ENCODE assay signal across 8 mouse cellular contexts in the genomic region with DNA sequence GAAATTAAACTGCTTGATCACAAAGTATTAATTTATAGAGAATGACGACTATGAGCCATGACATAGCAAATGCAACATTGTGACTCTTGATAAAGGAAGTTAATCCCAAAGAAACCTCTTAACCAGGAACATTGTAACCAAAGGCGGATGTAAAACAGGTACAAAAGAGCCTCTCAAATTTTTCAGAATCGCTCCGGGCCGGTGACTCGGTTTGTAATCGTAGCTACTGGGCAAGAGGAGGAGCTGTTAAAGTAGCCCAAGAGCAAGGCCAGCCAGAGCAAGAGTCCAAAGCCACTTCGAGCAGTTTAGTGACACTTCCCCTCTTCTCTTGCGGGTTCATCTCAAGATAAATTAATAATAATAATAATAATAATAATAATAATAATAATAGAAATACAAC. TPM values are rescaled to one million over a fixed set of nuclear protein-coding genes. Genes with fewer than 3 reads are reported as not detected.
A peak's percentile ranks its signal among the peaks of the same experiment; 100 is the strongest.
DNase-seq lines count a peak whose midpoint lies in the region; ATAC-seq and TF ChIP-seq lines count a peak whose summit lies in the region.

No protein-coding gene starts in this region.

- peak overlapping the region; percentile 78 for H3K4me2 ChIP-seq in forebrain, postnatal 0 days (ENCODE audit: low read depth)
- H3K4me2 ChIP-seq in limb, embryonic 15.5 days: peak overlapping the region; percentile 69

- H3K4me1 ChIP-seq in heart, adult 2 months (ENCODE audit: control insufficient read depth, insufficient read depth, low read length): peaks cover 4% of the 10 kb centered on the region
- H3K4me1 ChIP-seq in forebrain, postnatal 0 days (ENCODE audit: insufficient read depth): peaks cover 11% of the 10 kb centered on the region
- H3K4me1 ChIP-seq in limb, embryonic 15.5 days: peaks cover 4% of the 10 kb centered on the region; the same call in 1 of the 2 replicates

- H3K27me3 ChIP-seq in heart, adult 2 months (ENCODE audit: control insufficient read depth, insufficient read depth, low read length): no peaks in the 10 kb centered on the region
- H3K27me3 ChIP-seq in forebrain, postnatal 0 days (ENCODE audit: insufficient read depth, low read length): no peaks in the 10 kb centered on the region
- no peaks in the 10 kb centered on the region for H3K27me3 ChIP-seq in limb, embryonic 15.5 days

- peak overlapping the region; percentile 95 for H3K27ac ChIP-seq in heart, adult 2 months
- H3K27ac ChIP-seq in forebrain, postnatal 0 days (ENCODE audit: low read depth, low read length): no peak overlapping the region
- H3K27ac ChIP-seq in limb, embryonic 15.5 days: peak overlapping the region; percentile 97; the same call in 1 of the 2 replicates

- TF ChIP-seq POLR2A in heart, adult 2 months (IDR thresholded peaks at IDR 0.05; ENCODE audit: insufficient read depth, low read depth, low read length): no peak

- WGBS in heart, adult 2 months: 10% methylated on average over 9 of the region's 9 CpGs
- WGBS in forebrain, postnatal 0 days: 5% methylated on average over 9 of the region's 9 CpGs
- 7% methylated on average over 9 of the region's 9 CpGs for WGBS in limb, embryonic 15.5 days

- 0 out of 2 replicates have a peak overlapping the region, but pooled peaks have one; percentile 44 for H3K9ac ChIP-seq in heart, adult 2 months (ENCODE audit: low read depth, low read length)
- peak overlapping the region; percentile 94; the same call in 1 of the 2 replicates for H3K9ac ChIP-seq in forebrain, postnatal 0 days
- peak overlapping the region; percentile 44 for H3K9ac ChIP-seq in limb, embryonic 15.5 days

- no peak for TF ChIP-seq EP300 in heart, adult 2 months (IDR thresholded peaks at IDR 0.05; ENCODE audit: insufficient read depth, low read depth, low read length)

- H3K36me3 ChIP-seq in heart, adult 2 months (ENCODE audit: control insufficient read depth, insufficient read depth, low read length): peaks cover 14% of the 10 kb centered on the region
- no peaks in the 10 kb centered on the region for H3K36me3 ChIP-seq in forebrain, postnatal 0 days (ENCODE audit: insufficient read depth)
- no peaks in the 10 kb centered on the region for H3K36me3 ChIP-seq in limb, embryonic 15.5 days

- H3K9me3 ChIP-seq in forebrain, postnatal 0 days (ENCODE audit: low read length): no peaks in the 10 kb centered on the region
- H3K9me3 ChIP-seq in limb, embryonic 15.5 days: no peaks in the 10 kb centered on the region

- intact Hi-C loops in heart, adult 2 months (cut with DNase I): loop anchor here (1.0 to 5.0 kb wide), 3 partner anchors 80 to 189 kb away; partner anchors contain the start of gene Ppm1l
- intact Hi-C loops in heart, postnatal 14 days (cut with DNase I): loop anchor here (2.0 to 10.0 kb wide), 2 partner anchors 77 to 187 kb away; partner anchors contain the start of gene Ppm1l

- H3K79me2 ChIP-seq in heart, adult 2 months (replicated peaks; ENCODE audit: control insufficient read depth, insufficient read depth, low read length): no peaks in the 10 kb centered on the region; the same call in 1 of the 2 replicates

- ATAC-seq in forebrain, postnatal 0 days: no peak
- ATAC-seq in limb, embryonic 15.5 days (ENCODE audit: insufficient number of reproducible peaks, low FRiP score, low TSS enrichment, low read depth): no peak

- peak overlapping the region; percentile 83 for H3K4me3 ChIP-seq in heart, adult 2 months
- peak overlapping the region; percentile 96 for H3K4me3 ChIP-seq in forebrain, postnatal 0 days (ENCODE audit: low read depth, low read length)
- peak overlapping the region; percentile 94 for H3K4me3 ChIP-seq in limb, embryonic 15.5 days

- no peak for TF ChIP-seq CTCF in heart, adult 2 months (IDR thresholded peaks at IDR 0.05)
- no peak for TF ChIP-seq CTCF in forebrain, postnatal 0 days (IDR thresholded peaks at IDR 0.05; ENCODE audit: low read depth)

- DNase-seq in heart, adult 2 months: no peak
- no peak for DNase-seq in heart, postnatal 14 days
- peak; percentile 62 for DNase-seq in MN1 (ENCODE audit: low spot score)
- DNase-seq in forebrain, postnatal 0 days: no peak
- peak; percentile 27 for DNase-seq in neural tube, embryonic 10.5 days (ENCODE audit: extremely low spot score, low spot score)
- no peak for DNase-seq in layer of hippocampus, postnatal 14 days (ENCODE audit: low spot score in 2 of 2)
- no peak for DNase-seq in gastrocnemius, postnatal 25 days

RNA-seq across cellular contexts. Expression of gene Kpna4, which starts 0.8 kb away (rescaled TPM):
- 10 to 100 TPM; 81.5 to 94.6 TPM for total RNA-seq in heart, adult 2 months (2021)
- polyA plus RNA-seq in heart, adult 2 months (2012; rRNA removed): 14.4 and 29.9 TPM in 2 replicates
- total RNA-seq in heart, postnatal 14 days (2021): 10 to 100 TPM; 65.2 to 68.3 TPM
- 83.8 and 91.1 TPM in 2 replicates for total RNA-seq in forebrain, postnatal 0 days (2014; rRNA removed)
- 26.3 and 32.7 TPM in 2 replicates for polyA plus RNA-seq in forebrain, postnatal 0 days (2015; fragmentation: Nextera tagmentation; extraction: Ambion mirVana)
- 27.5 and 32.3 TPM in 2 replicates for polyA plus RNA-seq in limb, embryonic 15.5 days (2015; fragmentation: Nextera tagmentation; extraction: Ambion mirVana)
- 10 to 100 TPM; 67.6 to 74.6 TPM for total RNA-seq in layer of hippocampus, postnatal 14 days (2021)
- total RNA-seq in gastrocnemius, postnatal 25 days (2021): 10 to 100 TPM; 87.8 to 92.6 TPM

Comparison
In these comparisons a context has a peak if more than half of its experiments do, and no peak if none do; other contexts are left out.
1. DNase-seq: peak in MN1 (single experiment) and neural tube, embryonic 10.5 days (single experiment); none in heart, adult 2 months (0 of 2), heart, postnatal 14 days (0 of 2), forebrain, postnatal 0 days (single experiment), layer of hippocampus, postnatal 14 days (0 of 2) and gastrocnemius, postnatal 25 days (single experiment).
2. H3K9ac ChIP-seq: peak in every context shown above with its lines; median percentile 94 in forebrain, postnatal 0 days; 44 in heart, adult 2 months; 44 in limb, embryonic 15.5 days.
3. Peak in every context shown above with its lines, with median percentiles within 50 percentile points of each other: H3K4me3 ChIP-seq.